Mouse (Mus musculus): Measurements from ENCODE around the gene Add3.

Gene Add3

DNA sequence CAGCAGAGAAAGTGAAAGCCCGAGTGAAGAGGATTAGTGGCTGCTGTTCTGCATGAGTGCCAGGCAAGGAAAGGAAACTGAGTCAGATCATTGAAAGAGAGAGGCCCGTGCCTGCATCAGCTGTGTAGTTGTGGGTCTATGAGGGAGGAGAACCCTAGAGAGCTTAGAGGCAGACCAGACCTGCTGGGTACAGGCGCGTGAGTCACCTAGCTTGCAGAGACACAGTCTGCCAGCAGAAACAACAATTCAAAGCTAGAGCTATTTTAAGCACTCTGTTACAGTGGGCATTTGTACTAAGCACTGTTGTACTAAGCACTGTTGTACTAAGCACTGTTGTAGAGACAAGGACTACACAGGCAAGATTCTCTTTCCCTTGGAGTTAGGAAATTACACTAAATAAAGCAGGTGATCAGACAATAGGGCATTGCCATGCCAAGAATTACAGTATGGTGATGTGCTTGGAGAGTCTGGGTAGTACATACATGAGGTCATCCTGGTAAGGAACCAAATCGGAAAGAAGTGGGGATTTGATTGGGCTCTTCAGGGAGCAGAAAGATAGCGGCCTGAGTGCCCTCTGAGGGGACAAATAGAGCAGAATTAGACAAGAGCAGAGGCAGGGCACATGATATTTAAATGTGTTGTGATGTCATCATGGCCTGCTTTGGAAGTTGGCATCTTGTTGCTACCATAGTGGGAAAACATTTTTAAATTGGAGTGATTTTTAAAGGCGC is 88.0 kb downstream of the Add3 start:
- in situ Hi-C loops (cut with MboI, MseI) = no loop called here

DNA sequence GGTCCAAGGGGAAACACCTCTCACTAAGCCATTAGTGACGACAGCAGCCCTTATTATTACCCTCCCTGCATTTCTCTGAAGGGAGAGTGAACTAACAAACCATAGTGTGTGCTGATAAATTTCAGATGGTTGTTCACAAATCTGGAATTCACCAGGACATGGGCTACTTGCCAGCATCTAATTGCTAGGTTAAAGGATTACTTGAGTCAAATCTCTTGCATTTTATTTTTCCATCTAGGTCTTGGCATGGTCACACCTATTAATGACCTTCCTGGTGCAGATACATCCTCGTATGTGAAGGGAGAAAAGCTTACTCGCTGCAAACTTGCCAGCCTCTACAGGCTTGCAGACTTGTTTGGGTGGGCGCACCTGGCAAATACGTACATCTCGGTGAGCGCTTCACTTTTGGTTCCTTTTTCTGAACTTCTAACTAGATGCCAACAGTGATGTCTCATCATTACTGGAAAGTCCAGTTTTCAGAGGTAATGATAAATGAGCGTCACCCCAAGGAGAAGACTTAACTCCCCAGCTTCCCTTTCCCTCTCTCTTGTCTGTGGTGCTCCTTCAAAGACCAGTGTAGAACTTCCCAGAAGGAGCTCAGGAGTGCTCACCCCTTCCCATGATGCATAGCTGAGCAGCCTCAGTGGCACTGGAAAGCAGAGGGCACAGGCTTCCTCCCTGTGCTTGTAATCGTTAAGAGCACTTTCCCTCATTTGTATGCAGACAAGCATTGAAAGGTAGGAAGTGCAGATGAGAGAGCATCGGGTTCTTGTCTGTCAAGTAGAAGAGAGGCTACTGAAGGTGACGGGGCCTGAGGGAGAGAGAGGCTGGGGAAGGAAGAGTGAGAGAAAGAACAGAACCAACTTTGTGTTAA is 90.9 kb downstream of the Add3 start:
- in situ Hi-C loops (cut with MboI, MseI) = no loop called here

DNA sequence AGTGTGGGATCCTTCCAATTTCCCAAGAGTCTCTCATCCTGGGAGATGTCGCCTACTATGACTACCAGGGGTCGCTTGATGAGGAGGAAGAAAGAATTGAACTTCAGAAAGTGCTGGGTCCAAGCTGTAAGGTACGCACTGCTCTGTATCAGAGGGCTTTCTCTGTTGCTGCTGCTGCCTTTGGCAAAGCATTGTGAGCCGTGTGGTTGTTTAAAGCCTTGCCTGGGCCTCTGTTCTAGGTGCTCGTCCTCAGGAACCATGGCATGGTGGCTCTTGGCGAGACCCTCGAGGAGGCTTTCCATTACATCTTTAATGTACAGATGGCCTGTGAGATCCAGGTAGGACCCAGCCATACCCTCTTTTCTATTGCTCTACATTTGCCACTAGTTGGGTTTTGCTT is 93.3 kb downstream of the Add3 start:
- in situ Hi-C loops (cut with MboI, MseI) = no loop called here

DNA sequence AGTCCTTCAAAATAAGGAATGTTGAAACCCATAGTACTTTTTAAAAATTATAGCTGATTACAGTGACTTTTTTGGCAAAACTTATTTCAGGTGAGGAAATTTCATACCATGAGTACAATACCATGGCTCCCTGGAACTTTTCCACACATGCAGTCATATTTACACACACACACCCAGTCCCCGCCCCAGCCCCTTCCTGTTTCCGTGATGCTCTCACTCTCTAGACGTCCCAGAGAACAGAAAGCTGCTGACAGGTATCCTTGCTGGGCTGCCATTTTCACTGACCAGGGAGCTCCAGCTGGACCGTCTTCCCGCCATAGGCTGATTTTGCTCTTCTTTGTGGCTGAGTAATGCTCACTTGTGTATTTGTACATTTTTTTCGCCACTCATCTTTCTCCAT is 101.6 kb downstream of the Add3 start:
- in situ Hi-C loops (cut with MboI, MseI) = loop anchor here in 1 of 2 experiments (10.0 kb wide), 1 partner anchor 123 kb away; no protein-coding TSS in a partner anchor

DNA sequence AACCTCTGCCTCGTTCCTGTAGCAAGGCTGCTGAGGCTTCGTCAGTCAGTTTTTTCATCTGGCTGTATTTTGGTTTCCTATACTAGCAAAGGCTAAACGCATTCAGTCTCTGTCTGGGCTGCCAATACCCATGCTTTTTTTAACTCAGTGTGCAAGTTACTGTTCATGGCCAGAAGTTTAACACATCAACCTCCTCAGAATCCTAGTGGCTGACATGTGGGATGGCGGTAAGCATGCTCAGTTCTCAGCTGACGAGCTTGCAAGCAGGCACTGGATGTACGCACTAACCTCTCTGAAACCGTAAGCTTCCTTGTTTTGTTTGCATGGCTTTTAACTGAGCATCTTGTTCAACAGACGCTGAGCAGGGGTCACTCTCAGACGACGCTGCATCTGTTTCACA is 103.7 kb downstream of the Add3 start:
- in situ Hi-C loops (cut with MboI, MseI) = loop anchor here in 1 of 2 experiments (10.0 kb wide), 1 partner anchor 121 kb away; no protein-coding TSS in a partner anchor

DNA sequence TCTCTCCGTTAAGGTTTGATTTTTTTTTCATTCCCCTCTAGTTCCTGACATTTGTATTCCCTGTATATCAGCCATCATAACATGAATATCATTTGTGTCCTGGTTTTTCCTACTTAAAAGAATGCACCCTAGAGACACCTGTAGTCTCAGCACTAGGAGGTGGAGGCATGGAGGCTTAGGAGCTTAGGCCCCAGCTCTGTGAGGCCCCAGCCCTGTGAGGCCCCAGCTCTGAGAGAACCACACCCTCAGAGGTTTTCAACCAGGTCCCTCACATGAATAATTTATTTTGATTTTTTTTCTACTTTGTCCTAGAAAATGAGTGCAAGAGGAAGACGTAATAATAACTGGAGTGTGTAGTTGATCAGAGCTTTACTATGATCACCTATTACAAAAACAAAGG is 107.3 kb downstream of the Add3 start:
- in situ Hi-C loops (cut with MboI, MseI) = loop anchor here (5.0 to 10.0 kb wide), 4 partner anchors 65 to 117 kb away; partner anchors contain the start of gene Mxi1 (in 1 of the 2)

DNA sequence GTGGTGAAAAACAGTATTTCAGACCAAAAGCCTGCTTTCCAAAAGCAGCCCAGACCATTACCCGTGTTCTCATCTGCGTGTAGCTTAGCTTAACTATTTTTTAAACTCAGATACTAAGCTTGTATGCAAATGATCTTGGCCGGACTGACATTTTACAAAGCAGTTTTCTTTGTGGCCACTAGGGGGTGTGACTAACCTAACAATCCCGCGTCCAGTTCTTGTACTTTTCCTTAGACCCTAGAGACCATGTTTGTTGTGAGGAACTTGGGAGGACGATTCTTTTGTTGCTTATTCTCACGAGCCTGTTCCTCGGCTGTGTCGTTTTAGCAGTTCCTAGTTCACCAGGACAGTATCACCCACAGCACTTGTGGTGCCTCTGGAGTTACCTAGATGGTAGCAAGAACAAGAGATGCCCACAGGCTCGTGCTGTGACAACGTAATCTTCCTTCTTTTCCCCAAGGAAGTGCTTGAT is 107.8 kb downstream of the Add3 start:
- in situ Hi-C loops (cut with MboI, MseI) = loop anchor here (5.0 to 10.0 kb wide), 4 partner anchors 64 to 117 kb away; partner anchors contain the start of gene Mxi1 (in 1 of the 2)

DNA sequence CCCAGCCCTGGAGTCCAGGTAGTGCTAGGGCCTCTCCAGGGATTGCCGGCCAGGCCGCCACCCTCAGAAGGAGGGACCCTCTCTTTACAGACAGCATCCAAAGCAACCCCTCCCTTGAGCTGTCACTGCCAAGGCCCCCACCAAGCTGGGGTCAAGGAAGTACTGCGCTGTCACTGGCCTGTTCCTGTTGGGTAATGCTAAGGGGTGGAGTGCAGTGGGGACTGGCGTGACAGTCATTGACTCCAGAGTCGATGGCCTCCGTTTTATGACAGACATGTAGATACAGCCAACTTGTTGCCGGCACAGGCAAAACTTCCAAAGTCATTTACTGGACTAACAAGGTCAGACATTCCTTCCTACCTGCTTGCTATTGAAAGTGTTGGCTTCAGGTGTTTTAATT is 110.8 kb downstream of the Add3 start:
- in situ Hi-C loops (cut with MboI, MseI) = no loop called here

DNA sequence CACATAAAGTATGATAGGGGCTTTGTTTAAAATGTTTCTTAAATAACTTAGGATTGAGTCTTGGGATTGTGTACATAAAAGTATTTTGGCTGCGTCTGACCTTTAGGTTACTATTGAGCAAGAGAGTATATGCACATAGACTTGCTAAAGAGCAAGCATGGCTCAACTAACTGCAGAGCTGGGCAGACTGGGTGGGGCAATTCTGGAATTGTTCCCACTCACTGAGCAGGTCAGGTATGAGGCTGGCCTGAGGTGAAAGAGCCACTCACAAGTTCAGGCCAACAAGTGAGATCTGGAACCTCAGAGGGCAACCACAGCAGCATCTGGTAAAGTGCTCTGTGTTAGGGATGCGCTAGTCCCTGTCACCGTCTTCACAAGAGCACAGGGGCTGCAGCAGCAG is 111.4 kb downstream of the Add3 start:
- in situ Hi-C loops (cut with MboI, MseI) = no loop called here

DNA sequence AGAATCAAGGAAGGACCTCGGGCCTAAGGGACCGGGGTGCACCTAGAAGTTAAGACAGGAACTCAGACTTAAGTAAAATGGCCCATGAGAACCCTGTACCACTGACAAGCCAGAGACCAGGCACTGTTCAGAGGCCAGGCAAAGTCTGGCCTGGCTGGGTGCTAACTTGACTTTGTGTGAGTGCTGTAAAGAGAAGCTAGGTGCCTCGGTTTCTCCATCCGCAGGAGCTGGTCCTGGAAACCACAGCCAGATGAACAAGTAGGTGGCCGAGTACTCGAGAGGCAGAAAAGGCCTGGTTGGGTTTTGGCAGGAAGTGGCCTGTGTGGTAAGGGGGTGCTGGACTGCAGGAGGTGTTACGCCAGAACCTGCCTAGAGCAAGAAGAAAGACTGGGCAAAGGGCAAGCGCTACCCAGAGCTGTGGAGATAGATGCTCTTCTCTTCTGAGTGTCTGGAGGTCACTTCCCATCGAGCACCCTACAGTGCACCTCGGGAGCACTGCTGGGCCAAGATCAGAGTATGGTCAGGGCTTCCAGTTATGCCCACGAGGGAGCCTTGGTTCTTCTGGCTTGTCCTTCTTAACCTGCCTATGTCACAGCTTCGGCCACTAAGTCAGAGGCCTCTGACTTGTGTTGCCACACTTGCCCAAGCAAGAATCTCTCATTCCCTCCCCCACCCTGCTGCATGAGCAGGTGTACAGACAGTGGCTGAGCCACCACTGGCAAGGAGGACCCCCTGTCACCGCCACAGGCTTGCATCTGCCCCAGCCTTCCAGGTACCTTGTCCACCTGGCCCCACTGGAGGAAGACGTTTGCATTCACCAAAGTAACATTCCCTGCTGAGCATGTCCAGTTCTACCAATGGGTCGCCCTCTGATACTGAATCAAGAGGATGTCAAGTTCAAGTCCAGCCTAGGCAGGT is 112.1 kb downstream of the Add3 start:
- in situ Hi-C loops (cut with MboI, MseI) = no loop called here

DNA sequence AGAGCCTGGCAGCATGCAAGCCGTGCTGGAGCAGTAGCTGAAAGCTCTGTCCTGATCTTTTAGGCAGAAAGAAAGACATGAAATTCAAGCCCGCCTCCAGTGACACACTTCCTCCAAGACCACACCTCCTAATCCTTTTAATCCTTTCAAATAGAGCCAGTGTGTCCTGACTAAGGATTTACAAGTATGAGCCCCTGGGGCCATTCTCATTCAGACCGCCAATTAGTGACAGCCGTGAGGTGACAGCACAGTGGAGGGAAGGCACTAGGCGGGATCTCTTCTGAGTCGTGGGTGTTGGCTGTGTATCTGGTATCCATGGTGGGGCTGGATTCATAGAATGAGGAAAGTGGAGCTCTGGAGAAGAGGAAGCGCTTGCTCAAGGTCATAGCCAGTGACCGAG is 116.1 kb downstream of the Add3 start:
- in situ Hi-C loops (cut with MboI, MseI) = no loop called here

DNA sequence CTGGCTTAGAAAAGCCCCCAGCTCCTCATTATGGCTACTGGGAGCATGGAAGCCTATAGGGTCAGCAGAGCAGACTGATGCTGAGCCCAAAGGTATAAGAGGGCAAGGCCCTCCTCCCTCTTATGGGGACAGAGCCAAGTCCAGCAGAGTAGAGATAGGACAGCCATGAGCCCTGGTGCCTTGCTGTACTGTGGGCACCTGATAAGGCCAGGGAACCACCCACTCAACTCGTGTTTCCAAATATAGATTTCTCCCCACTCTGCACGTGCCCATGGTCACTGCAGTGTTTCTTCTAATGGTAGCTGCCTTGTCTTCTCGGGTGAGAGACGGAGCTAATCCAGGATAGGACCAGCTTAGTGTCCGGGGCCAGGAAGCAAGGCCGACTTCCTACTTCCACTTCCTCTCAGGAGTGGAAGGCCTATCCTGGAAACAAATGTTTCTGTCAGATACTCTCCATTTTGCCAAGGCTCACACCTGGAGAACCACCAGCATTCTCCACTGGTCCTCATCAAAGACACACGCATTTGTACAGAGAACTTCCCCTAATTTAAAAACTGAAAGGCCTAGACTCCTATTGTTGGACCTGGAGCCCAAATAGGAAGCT is 116.8 kb downstream of the Add3 start:
- in situ Hi-C loops (cut with MboI, MseI) = no loop called here

DNA sequence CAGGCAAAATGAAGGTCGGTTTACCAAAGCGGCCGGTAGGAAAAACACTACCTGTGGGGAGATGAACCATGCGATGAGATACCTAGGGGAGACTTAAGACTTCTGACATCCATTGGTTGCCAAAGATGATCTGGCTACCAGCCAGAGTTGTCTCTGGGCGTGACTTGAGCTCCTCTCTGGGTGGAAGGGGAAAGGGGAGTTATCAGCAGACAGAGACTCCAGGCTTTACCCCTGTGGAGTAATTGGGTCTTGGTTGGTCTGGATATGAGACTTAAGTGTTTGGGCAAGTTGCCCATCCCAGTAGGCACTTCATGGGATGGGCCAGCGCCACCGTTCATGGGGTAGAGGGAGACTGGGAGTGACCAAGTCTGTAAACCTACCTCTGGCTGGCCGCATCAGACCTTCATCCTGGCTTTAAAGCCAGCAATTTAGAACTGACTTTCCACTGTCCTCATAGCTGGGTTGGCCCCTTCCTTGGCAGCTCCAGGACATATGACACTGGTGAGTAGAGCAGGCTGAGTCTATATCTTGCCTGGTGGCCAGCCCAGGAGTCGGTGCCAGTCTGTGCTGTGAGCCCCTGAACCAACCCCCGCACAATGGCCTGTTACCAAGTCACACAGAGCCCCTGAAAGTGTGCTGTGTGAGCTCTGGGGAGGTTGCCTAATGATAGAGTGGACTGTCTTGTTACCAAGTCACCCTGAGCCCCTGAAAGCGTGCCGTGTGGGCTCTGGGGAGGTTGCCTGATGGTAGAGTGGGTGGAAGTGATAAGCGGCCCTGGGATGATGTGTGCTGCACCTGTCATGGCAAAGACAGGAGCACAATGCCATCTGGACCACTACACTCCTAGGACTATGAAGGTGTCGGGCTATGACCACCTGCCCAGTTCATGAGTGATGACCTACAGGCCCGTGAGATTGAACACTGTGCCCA is 117.7 kb downstream of the Add3 start:
- in situ Hi-C loops (cut with MboI, MseI) = no loop called here

DNA sequence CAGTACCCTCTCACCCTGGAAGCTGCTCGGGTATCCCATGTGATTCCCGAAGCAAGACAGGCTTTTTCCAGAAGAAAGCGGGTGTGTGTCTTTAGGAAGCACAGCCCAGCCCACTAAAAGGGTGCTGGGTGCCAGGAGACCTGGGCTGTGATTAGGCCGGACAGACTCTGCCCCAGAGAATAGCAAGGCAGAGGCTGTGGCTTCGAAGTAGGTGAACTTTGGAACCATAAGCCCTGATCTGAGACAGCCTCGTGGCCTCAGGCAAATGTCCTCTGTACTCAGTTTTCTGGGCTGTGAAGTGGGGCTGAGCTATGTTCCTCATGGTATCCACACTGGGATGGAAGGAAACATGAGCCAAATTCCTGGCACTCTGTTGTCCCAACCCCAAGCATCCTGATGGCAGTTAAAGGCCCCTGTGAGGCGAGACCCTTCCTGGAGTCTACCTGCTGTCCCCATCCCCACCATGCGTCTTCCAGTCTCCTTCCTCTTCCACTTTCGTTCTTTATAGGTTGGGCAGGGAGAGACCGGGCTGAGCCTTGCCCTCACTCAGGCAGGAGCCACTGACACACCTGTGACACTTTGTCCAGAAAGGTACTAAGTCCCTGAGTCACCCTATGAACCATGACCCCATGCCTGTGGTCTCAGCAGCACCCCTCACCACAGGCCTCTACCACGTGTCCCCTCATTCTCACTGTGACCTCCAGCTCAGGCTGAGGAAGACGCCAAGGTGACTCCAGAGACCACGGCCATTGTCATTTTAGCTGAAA is 118.7 kb downstream of the Add3 start:
- in situ Hi-C loops (cut with MboI, MseI) = no loop called here

DNA sequence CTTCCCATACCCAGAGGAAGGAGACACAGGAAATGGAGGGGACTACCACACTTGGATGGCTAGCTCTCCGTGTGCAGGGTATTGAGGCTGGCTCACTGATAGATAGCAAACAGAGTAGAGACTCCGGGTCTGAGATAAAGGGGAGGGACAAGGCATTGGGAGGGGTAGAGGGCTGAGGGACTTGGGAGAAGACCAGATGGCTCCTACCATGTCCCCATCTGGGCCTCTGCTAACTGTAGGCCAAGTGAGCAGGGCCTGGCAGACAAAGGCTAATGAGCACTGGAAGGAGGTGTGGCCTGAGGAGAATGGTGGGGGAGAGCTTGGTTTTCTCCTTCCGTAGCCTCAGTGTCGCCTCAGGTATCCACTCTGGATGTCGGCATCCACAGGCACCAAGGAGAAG is 119.3 kb downstream of the Add3 start:
- in situ Hi-C loops (cut with MboI, MseI) = no loop called here

DNA sequence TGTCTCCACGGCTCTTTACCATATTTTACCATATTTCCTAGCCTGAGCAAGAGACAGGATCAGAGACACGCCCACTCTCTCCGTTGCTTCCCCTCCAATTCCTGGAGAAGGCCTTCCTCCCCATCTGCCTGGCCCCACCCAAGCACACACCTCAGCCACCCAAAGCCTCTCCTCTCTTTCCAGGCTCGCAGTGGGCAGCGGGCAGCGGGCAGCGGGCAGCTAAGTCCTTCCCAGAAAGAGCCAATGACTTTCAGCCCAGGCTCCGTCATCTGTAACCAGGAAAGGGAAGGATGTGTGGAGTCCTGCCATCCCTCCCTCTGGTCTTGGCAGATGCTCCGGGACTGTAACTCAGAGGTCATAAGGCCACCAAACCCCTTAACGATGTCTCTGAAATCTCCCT is 120.0 kb downstream of the Add3 start:
- in situ Hi-C loops (cut with MboI, MseI) = no loop called here

DNA sequence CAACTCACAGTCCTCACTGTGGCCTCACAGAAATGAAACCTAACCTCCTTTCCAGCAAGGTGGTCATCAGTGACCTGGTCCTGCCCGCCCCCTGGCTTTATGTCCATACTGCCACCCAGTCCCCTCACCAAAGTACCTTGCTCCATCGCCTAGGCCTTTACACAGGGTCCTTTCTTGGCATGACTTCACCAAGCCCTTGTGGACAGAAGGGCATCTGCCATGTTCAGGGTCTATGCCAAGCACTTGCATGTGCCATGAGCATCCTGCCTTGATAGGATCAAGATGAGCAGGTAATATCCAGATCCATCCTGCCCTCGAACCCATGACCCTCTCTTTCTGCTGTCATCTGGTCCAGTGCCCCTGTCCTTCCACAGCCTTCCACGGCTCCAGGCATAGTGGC is 120.6 kb downstream of the Add3 start:
- in situ Hi-C loops (cut with MboI, MseI) = no loop called here

DNA sequence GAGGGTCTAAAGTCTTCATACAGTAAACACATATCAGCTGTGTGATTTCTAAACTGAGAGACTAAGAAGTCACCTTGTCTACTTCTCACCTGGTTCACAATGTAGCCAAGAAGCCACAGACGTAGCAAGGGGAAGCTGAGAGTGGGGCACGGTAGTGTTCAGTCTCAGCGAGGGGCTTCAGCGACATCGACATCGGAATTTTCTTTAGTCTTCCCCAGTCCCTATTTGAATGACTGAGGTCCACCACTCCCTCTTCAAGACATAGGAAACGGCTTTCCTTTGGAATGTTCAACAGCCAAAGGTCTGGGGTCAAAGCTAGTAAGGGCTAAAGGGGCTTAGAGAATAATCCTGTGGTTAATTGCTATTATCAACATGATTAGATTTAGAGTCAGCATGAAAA is 121.8 kb downstream of the Add3 start:
- in situ Hi-C loops (cut with MboI, MseI) = no loop called here

Data from T-helper 17 cell (primary cell).